Mouse (Mus musculus): ENCODE data around the gene Tmed5. TPM values are rescaled to one million over a fixed set of nuclear protein-coding genes. Genes with fewer than 3 reads are reported as not detected.

Gene Tmed5
- polyA plus RNA-seq (2012; rRNA removed) = 120 and 133 TPM in 2 replicates

- Histone ChIP-seq H3K4me3 (ENCODE audit: control insufficient read depth, insufficient read depth, low read length) (peak within 1 kb of the TSS; percentile 88), H3K36me3 (ENCODE audit: control insufficient read depth, insufficient read depth, low read length) (peaks cover 7% of the 10 kb centered on the region; the same call in 1 of the 2 replicates), H3K27ac (ENCODE audit: control insufficient read depth, insufficient read depth, low read length) (peak within 1 kb of the TSS; percentile 28), H3K4me1 (replicated peaks; ENCODE audit: control insufficient read depth, insufficient read depth, low read length) (peaks cover 6% of the 10 kb centered on the region), H3K27me3 (ENCODE audit: control insufficient read depth, insufficient read depth, low read length) (no peaks in the 10 kb centered on the region)
- DNase-seq = peak; percentile 99
- WGBS = under 1% methylated on average over 65 of the region's 65 CpGs
- TF ChIP-seq POLR2A (IDR thresholded peaks at IDR 0.05; ENCODE audit: control insufficient read depth, extremely low read depth, insufficient read depth, low read length, poor library complexity) (peak; percentile 79), CTCF (IDR thresholded peaks at IDR 0.05; ENCODE audit: borderline replicate concordance, control insufficient read depth, extremely low read depth, insufficient read depth, low read length, poor library complexity) (peak; percentile 71; the same call in 1 of the 2 replicates)
Measured at GRCm38 (mm10) chr5:108132441-108133243, at the start of gene Tmed5, which contains the start of gene Ccdc18. Gene Tmed5 (minus strand): TSS chr5:108132620. Gene Ccdc18 (plus strand): TSS chr5:108132875.

DNA sequence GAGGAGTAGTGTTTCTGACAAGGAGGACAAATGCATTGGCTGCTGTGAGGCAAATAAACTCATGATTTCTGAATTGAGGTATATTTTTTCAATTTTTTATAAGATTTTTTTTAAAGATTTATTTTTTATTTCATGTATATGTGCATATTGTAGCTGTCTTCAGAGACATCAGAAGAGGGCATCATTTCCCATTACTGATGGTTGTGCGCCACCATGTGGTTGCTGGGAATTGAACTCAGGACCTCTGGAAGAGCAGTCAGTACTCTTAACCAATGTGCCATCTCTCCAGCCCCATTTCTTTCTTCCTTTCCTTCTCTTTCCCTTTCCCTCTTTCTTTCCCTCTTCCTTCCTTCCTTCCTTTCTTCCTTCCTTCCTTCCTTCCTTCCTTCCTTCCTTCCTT is 31.3 kb upstream of the Tmed5 start:
- DNase-seq = peak; percentile 74
- 60% methylated on average over 1 of the region's 1 CpGs for WGBS
- no peaks in the 10 kb centered on the region for H3K27me3 ChIP-seq (ENCODE audit: control insufficient read depth, insufficient read depth, low read length)
- TF ChIP-seq CTCF (IDR thresholded peaks at IDR 0.05; ENCODE audit: borderline replicate concordance, control insufficient read depth, extremely low read depth, insufficient read depth, low read length, poor library complexity) (no peak), POLR2A (IDR thresholded peaks at IDR 0.05; ENCODE audit: control insufficient read depth, extremely low read depth, insufficient read depth, low read length, poor library complexity) (no peak)
- no peaks in the 10 kb centered on the region for H3K36me3 ChIP-seq (ENCODE audit: control insufficient read depth, insufficient read depth, low read length)
- H3K4me3 ChIP-seq (ENCODE audit: control insufficient read depth, insufficient read depth, low read length) = no peak overlapping the region
- no peaks in the 10 kb centered on the region for H3K4me1 ChIP-seq (replicated peaks; ENCODE audit: control insufficient read depth, insufficient read depth, low read length)
- H3K27ac ChIP-seq (ENCODE audit: control insufficient read depth, insufficient read depth, low read length) = no peak overlapping the region

DNA sequence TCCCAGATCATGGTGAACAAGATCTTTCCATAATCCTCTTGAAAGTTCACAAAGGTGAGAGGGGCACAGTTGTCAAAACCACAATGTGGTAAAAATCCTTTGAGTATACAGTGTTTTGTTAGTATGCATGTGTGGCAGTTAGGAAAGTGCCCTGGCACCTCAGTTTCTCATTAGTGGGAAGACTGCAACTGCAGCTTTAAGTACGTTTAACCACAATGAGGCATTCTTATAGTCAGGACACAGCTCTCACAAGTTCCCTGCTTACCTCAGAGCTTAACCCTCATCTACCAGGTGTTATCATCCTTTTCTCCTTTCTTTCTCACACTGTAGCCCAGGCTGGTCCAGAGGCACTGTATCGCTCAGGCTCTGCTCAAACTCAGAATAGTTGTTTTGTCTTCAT is 28.4 kb upstream of the Tmed5 start:
- H3K36me3 ChIP-seq (ENCODE audit: control insufficient read depth, insufficient read depth, low read length) = no peaks in the 10 kb centered on the region
- no peaks in the 10 kb centered on the region for H3K27me3 ChIP-seq (ENCODE audit: control insufficient read depth, insufficient read depth, low read length)
- DNase-seq = no peak
- no peak for TF ChIP-seq POLR2A (IDR thresholded peaks at IDR 0.05; ENCODE audit: control insufficient read depth, extremely low read depth, insufficient read depth, low read length, poor library complexity)
- no peak for TF ChIP-seq CTCF (IDR thresholded peaks at IDR 0.05; ENCODE audit: borderline replicate concordance, control insufficient read depth, extremely low read depth, insufficient read depth, low read length, poor library complexity)
- H3K4me1 ChIP-seq (replicated peaks; ENCODE audit: control insufficient read depth, insufficient read depth, low read length) = no peaks in the 10 kb centered on the region
- no peak overlapping the region for H3K4me3 ChIP-seq (ENCODE audit: control insufficient read depth, insufficient read depth, low read length)
- H3K27ac ChIP-seq (ENCODE audit: control insufficient read depth, insufficient read depth, low read length) = no peak overlapping the region
- 8% methylated on average over 2 of the region's 2 CpGs for WGBS

- TF ChIP-seq POLR2A (IDR thresholded peaks at IDR 0.05; ENCODE audit: control insufficient read depth, extremely low read depth, insufficient read depth, low read length, poor library complexity) = no peak
- TF ChIP-seq CTCF (IDR thresholded peaks at IDR 0.05; ENCODE audit: borderline replicate concordance, control insufficient read depth, extremely low read depth, insufficient read depth, low read length, poor library complexity) = no peak
- Histone ChIP-seq H3K27ac (ENCODE audit: control insufficient read depth, insufficient read depth, low read length) (no peak overlapping the region), H3K36me3 (ENCODE audit: control insufficient read depth, insufficient read depth, low read length) (no peaks in the 10 kb centered on the region), H3K27me3 (ENCODE audit: control insufficient read depth, insufficient read depth, low read length) (no peaks in the 10 kb centered on the region), H3K4me1 (replicated peaks; ENCODE audit: control insufficient read depth, insufficient read depth, low read length) (no peaks in the 10 kb centered on the region; the same call in 1 of the 2 replicates), H3K4me3 (ENCODE audit: control insufficient read depth, insufficient read depth, low read length) (no peak overlapping the region)
- 95% methylated on average over 1 of the region's 1 CpGs for WGBS
- DNase-seq = no peak
Measured at GRCm38 (mm10) chr5:108152592-108152991, 20.2 kb upstream of the Tmed5 start.

GRCm38 (mm10) chr5:108131849-108132440 is 475 bp downstream of the Tmed5 start:
- no peak for DNase-seq
- H3K36me3 ChIP-seq (ENCODE audit: control insufficient read depth, insufficient read depth, low read length) = peaks cover 7% of the 10 kb centered on the region; the same call in 1 of the 2 replicates

DNA sequence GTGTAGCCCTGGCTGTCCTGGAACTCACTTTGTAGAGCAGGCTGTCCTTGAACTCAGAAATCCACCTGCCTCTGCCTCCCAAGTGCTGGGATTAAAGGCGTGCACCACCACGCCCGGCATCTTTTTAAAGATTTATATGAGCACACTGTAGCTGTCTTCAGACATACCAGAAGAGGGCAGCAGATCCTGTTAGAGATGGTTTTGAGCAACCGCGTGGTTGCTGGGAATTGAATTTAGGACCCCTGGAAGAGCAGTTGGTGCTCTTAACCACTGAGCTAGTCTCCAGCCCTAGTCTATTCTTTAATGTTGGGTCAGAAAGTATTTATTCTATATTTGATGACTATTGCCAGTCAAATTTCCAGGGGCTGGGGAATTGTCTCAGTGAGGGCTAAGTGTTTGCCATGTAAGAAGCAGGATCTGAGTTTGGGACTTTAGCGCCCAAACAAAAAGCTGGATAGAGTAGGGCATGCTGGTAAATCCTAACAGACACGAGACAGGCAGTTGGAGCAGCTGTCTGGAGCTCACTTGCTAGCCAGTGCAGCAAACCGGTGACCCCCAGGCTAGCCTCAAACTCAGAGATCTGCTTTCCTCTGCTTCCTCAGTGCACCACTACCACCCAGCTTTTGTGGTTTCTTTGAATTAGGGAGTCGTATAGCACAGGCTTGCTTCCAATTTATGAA is 12.1 kb downstream of the Tmed5 start:
- 87% methylated on average over 9 of the region's 9 CpGs for WGBS
- Histone ChIP-seq H3K36me3 (ENCODE audit: control insufficient read depth, insufficient read depth, low read length) (peaks cover 11% of the 10 kb centered on the region), H3K4me3 (ENCODE audit: control insufficient read depth, insufficient read depth, low read length) (no peak overlapping the region), H3K27ac (ENCODE audit: control insufficient read depth, insufficient read depth, low read length) (no peak overlapping the region), H3K4me1 (replicated peaks; ENCODE audit: control insufficient read depth, insufficient read depth, low read length) (no peaks in the 10 kb centered on the region), H3K27me3 (ENCODE audit: control insufficient read depth, insufficient read depth, low read length) (no peaks in the 10 kb centered on the region)
- TF ChIP-seq CTCF (IDR thresholded peaks at IDR 0.05; ENCODE audit: borderline replicate concordance, control insufficient read depth, extremely low read depth, insufficient read depth, low read length, poor library complexity) = no peak
- no peak for TF ChIP-seq POLR2A (IDR thresholded peaks at IDR 0.05; ENCODE audit: control insufficient read depth, extremely low read depth, insufficient read depth, low read length, poor library complexity)
- DNase-seq = no peak

More at GRCm38 (mm10) chr5:108131849-108132440, 475 bp downstream of the Tmed5 start:
- Histone ChIP-seq H3K27me3 (ENCODE audit: control insufficient read depth, insufficient read depth, low read length) (no peaks in the 10 kb centered on the region), H3K27ac (ENCODE audit: control insufficient read depth, insufficient read depth, low read length) (peak overlapping the region; percentile 28), H3K4me3 (ENCODE audit: control insufficient read depth, insufficient read depth, low read length) (peak overlapping the region; percentile 88), H3K4me1 (replicated peaks; ENCODE audit: control insufficient read depth, insufficient read depth, low read length) (peaks cover 6% of the 10 kb centered on the region)
- TF ChIP-seq CTCF (IDR thresholded peaks at IDR 0.05; ENCODE audit: borderline replicate concordance, control insufficient read depth, extremely low read depth, insufficient read depth, low read length, poor library complexity) (no peak), POLR2A (IDR thresholded peaks at IDR 0.05; ENCODE audit: control insufficient read depth, extremely low read depth, insufficient read depth, low read length, poor library complexity) (no peak)
- WGBS = under 1% methylated on average over 32 of the region's 32 CpGs
